ENCODE assay signal across 21 mouse cellular contexts in genomic region chr17:73227361-73227760, GRCm38 (mm10).
DNase-seq lines count a peak whose midpoint lies in the region; ATAC-seq and TF ChIP-seq lines count a peak whose summit lies in the region.
"Had no signal": no experiment of that assay in that cellular context is flagged by ENCODE, and none has a peak within 500 bp of the region (broad histone marks: within the 10 kb centered on the region; RNA-seq: fewer than 3 reads in every experiment).

No protein-coding gene starts in this region.

- H3K4me2 ChIP-seq in heart, postnatal 0 days (ENCODE audit: low read depth, low read length): no peak overlapping the region
- H3K4me2 ChIP-seq: embryonic facial prominence, embryonic 12.5 days; midbrain, embryonic 15.5 days; stomach, embryonic 15.5 days had no signal

- no peak for ATAC-seq in heart, postnatal 0 days (ENCODE audit: insufficient read depth, low read depth)
- ATAC-seq: forebrain, embryonic 16.5 days; intestine, postnatal 0 days; midbrain, embryonic 15.5 days had no signal

- H3K27me3 ChIP-seq in heart, postnatal 0 days (ENCODE audit: control insufficient read depth, insufficient read depth, low read length): no peaks in the 10 kb centered on the region
- H3K27me3 ChIP-seq: CH12.LX; embryonic facial prominence, embryonic 12.5 days; midbrain, embryonic 15.5 days; stomach, embryonic 15.5 days had no signal

- no peak overlapping the region for H3K4me3 ChIP-seq in heart, postnatal 0 days (ENCODE audit: low read depth, low read length)
- H3K4me3 ChIP-seq: embryonic facial prominence, embryonic 12.5 days; layer of hippocampus, adult 2 months; midbrain, embryonic 15.5 days; stomach, embryonic 15.5 days had no signal

- intact Hi-C loops in heart, postnatal 10 days (cut with DNase I): loop anchor here (5.0 kb wide), 1 partner anchor 205 kb away; no protein-coding TSS in a partner anchor

- H3K36me3 ChIP-seq in heart, postnatal 0 days (replicated peaks; ENCODE audit: control insufficient read depth, insufficient read depth, low read length): 0 out of 2 replicates have a peak, but pooled peaks cover 6% of the 10 kb centered on the region
- H3K36me3 ChIP-seq: embryonic facial prominence, embryonic 12.5 days; midbrain, embryonic 15.5 days; stomach, embryonic 15.5 days had no signal

- DNase-seq in heart, adult 11 months: peak; percentile 55
- no peak for DNase-seq in heart, postnatal 10 days
- DNase-seq in heart, postnatal 0 days (ENCODE audit: low spot score): no peak
- no peak for DNase-seq in heart, adult 9 months (ENCODE audit: low spot score in 2 of 2)
- peak; percentile 16 for DNase-seq in thymus, postnatal 25 days
- DNase-seq in thymus, postnatal 10 days (ENCODE audit: low spot score in 2 of 2): no peak
- DNase-seq in spleen, postnatal 10 days (ENCODE audit: low spot score in 2 of 2): no peak
- no peak for DNase-seq in spleen, postnatal 4 days (ENCODE audit: low spot score in 2 of 2)
- DNase-seq: adrenal gland, postnatal 10 days; cerebellum, adult 18-20 months; kidney, postnatal 10 days; left cerebral cortex, postnatal 4 days; lung, adult 2 months had no signal

- 52% methylated on average over 3 of the region's 3 CpGs for WGBS in heart, postnatal 0 days

- H3K27ac ChIP-seq in heart, postnatal 0 days (ENCODE audit: low read depth): peak overlapping the region; percentile 98
- H3K27ac ChIP-seq: embryonic facial prominence, embryonic 12.5 days; layer of hippocampus, adult 2 months; macrophage; stomach, embryonic 15.5 days had no signal

- H3K9ac ChIP-seq in heart, postnatal 0 days (replicated peaks; ENCODE audit: low read depth, low read length): no peak overlapping the region
- H3K9ac ChIP-seq: embryonic facial prominence, embryonic 12.5 days; midbrain, embryonic 15.5 days; stomach, embryonic 15.5 days had no signal

- no peak for TF ChIP-seq CTCF in heart, postnatal 0 days (IDR thresholded peaks at IDR 0.05; ENCODE audit: low read depth)

- no peak for TF ChIP-seq EP300 in heart, postnatal 0 days (IDR thresholded peaks at IDR 0.05; ENCODE audit: low read depth)

- no peaks in the 10 kb centered on the region for H3K9me3 ChIP-seq in heart, postnatal 0 days (replicated peaks; ENCODE audit: control insufficient read depth, low read length)
- H3K9me3 ChIP-seq: embryonic facial prominence, embryonic 12.5 days; midbrain, embryonic 15.5 days; stomach, embryonic 15.5 days had no signal

- peaks cover 53% of the 10 kb centered on the region for H3K4me1 ChIP-seq in heart, postnatal 0 days (ENCODE audit: control insufficient read depth, insufficient read depth)
- H3K4me1 ChIP-seq: stomach, embryonic 15.5 days had no signal

Comparison
In these comparisons a context has a peak if more than half of its experiments do, and no peak if none do; other contexts are left out.
1. DNase-seq: peak in heart, adult 11 months (single experiment) and thymus, postnatal 25 days (single experiment); none in heart, postnatal 10 days (0 of 2), heart, postnatal 0 days (single experiment), heart, adult 9 months (0 of 2), thymus, postnatal 10 days (0 of 2), spleen, postnatal 10 days (0 of 2) and spleen, postnatal 4 days (0 of 2).